Mouse (Mus musculus): Measurements from ENCODE around the gene Bmpr1b.

Gene Bmpr1b

DNA sequence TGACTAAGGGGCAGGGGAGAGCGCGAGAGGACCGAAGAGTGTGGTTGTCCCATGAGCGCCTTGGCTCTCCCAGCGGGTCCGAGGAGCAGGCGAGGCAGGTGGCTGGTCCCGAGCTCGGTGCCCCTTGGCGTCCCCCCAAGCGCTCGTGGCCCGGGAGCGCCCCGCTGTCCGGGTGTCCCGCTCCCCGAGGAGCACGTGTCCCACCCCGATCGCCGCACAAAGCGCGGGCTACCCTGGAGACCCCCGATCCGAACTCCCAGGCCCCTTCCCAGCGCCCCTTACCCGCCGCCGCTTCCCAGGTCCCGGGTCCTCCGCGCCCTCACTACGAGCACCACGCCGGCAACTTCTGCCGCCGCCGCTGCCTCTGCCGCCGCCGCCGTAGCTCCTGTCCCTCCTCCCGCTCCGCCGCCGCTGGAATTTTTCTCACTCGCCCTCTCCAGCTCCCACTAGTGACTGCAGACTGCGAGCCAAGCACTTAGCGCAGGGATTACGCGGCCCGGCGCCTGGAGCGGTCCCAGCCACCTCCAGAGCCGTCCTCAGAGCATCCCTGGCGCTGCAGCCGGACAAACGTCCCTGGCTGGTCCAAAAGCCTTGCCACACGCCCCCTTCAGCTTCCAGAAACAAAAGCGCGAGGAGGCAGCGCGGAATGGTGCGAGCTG lies at the start of gene Bmpr1b:
TSS of gene Bmpr1b (minus strand) at position 563 of the 659 bp plus-strand sequence.
- peak; percentile 91 for DNase-seq

DNA sequence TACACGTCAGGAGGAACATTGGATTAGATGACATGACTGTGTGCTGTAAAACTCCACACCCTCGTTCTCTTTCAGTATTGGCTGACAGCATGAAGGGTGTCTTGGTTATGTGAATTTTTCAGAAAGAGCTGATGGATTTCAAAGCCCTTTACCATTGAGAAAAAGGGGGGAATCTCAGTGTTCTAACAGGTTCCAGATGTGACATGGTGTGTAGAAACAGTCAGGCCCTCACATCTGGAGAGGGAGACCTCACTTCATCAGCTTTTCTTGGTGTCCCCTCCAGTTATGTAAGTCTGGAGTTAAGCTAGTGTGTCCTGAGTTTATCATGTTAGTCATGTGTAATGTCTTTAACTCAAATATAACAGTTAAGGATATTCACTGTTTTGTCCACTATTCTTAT lies 43.6 kb upstream of the Bmpr1b start:
- DNase-seq, result peak; percentile 19

DNA sequence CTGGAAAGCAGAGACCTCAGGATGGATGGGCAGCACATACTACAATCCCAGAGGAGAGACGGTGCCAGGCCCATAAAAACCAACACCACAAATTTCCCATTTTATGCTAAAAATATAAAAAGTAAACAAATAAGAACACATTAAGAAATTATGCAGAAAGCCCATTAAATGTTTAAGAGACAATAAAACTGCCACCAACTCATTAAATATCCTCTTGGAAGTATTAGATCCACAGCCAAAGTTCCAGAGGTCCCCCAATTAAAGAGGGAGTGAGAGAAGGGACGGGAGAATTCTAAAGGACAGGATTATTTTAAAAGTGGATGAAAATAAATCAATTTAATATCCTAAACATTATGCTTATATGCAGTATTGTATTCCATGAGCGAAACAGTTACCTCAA lies 43.0 kb upstream of the Bmpr1b start:
- DNase-seq, result peak; percentile 34

DNA sequence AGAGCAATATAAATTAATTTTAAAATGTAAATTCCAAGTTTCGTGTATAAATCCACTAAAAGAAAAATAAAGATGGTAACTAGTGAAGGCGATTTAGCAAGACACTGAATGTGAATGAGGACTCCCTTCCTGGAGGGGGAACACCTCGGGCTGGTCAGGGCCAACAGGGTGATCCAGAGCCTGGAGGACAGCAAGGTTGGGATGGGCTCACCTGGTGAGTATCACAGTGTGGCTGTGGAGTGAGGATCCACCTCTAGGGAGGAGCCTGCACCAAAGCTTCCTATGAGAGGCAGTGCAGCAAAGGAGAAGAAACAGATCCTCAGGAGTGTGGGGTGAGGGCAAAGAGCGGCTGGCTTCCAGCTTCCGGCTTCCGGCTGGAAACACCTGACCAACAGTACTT lies 40.8 kb upstream of the Bmpr1b start:
- peak; percentile 37 for DNase-seq

DNA sequence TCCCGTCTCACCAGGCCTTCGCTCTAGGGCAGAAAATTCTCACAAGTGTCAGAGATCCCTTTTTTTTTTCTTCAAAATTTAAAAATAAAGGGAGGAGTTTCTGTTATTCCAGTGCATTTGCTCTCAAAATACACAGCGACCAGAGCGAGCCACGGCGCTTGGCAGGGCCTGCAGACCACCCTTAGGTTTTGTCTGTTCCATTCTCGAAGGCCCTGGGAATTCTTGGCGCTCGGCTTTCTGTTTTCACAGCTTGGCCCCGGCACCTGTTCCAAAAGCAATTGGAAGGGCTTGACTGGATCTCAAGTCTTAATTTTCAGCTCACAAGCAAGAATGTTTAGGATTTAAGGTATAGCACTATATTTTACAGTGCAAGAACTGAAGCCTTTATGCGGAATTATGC lies 39.8 kb upstream of the Bmpr1b start:
- no peak for DNase-seq

DNA sequence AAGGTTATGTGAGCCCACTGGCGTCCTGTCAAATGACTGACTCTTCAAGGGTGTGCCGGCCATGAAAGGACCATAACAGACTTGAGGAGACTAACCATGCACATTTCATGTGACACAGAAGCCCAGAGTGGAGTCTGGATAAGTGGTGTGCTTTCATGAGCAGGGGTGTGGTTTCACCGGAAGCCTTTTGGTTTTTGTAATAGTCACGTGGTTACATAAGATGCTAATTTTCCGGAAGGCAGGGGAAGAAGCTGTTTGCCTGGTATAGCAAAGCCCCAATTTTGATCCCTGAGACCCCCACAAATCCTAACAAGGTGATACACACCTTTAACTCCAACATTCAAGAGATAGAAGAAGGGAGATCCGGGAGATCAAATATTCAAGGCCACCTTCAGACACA lies 38.3 kb upstream of the Bmpr1b start:
- peak; percentile 61 for DNase-seq

DNA sequence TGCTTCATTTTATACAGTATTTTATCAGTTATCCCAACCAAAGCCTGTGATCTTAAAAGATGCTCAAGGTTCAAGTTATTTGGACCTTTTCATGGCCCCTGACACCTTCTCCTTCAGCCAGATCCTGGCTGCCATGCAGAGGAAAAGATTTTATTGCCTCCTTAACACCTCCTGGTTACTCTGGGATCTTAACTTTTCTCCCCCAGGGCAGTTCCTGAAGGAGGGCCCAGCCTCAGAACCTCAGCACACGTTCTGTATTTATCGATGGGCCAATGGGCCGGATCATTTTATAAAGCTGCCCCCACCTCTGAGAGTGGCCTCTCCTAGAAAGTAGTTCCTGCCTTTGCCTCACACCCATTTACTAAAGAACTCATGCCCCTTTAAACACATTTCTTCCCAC lies 37.1 kb upstream of the Bmpr1b start:
- DNase-seq, result peak; percentile 62

DNA sequence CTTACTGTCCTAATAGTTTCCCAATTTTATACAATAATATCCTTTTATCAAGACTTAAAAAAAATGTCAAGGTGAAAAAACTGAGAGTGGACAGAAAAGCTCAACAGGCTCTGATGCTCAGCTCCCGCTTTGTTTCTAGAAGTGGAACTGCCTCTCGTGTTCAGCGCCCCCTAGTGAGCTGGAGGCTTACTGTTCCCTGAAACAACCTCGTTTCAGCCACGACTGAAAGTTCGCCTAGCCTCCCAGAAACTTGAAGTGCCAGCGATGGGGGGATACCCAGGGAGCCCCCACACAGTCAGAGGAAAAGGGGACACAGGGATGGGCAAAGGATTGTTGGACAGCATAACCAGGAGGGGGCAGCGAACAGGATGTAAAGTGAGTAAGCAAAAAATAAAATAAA lies 26.9 kb upstream of the Bmpr1b start:
- DNase-seq, result peak; percentile 62

DNA sequence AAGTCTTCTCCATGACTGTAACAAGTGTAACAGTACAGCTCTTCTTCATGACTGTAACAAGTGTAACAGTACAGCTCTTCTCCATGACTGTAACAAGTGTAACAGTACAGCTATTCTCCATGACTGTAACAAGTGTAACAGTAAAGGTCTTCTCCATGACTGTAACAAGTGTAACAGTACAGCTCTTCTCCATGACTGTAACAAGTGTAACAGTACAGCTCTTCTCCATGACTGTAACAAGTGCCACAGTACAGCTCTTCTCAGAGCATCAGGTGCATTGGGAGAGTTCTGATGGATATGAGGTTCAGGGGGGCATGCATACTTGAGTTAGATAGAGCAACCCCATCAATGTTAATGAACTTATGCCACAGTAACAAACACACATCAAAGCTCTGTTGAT lies 22.4 kb upstream of the Bmpr1b start:
- peak; percentile 8 for DNase-seq

DNA sequence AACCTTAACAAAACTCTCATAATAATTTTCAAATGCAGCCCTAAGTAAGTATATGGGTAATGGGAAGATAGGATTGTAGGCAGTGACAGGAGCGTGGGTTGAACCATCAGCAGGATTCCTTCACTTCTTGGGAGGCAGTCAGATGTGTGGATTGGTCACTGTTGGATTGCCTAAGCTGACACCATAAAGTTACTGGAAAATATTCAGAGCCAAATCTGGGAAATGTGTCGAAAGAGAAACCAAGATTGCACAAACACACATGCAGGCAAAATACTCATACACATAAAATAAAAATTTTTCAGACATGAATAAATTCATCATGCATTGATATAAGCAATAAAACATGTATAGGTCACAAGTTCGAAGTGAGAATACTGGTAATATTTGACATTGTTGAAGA lies 17.3 kb upstream of the Bmpr1b start:
- peak; percentile 39 for DNase-seq

DNA sequence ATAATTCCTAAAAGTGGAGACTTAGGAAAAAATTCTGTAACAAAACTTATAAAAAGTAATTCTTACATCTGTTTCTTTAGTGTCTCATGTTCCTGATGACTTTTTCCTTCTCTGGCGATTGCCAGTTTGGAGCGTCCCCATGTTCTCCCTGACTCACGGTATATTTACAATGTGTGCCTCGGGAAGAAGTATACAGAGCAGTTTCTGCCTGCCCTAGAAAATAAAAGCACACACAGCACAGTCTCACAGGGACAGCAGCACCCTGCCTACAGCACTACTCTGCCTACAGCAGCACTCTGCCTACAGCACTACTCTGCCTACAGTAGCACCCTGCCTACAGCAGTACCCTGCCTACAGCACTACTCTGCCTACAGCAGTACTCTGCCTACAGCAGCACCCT lies 4.8 kb upstream of the Bmpr1b start:
- peak; percentile 48 for DNase-seq

DNA sequence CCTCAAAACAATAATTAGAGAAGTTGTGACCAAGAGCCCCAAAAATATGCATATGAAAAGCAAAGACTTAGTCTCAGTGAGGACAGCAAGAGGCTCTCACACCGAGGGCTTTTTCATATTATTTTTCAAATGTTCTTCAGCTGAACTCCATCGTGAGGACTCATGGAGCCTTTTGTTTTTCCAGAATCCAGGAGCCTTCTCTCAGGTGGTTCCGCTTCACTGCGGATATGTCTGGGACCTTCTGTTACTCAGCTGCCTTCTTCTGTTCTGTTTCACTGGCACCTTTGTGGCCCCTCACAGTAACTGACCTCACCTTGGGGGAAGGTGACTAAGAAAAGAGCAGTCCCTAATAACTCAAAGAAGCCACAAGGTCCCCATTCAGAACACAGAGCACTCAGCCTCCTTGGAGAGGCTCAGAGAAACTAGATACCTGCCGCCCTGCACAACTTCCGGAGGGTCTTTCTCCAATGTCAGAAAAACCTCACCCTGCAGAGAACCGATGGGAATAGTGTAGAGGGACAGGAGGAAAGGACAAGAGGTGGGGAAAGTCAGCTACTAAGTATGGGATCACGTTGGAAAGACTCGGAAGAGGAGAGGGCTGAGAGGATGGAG lies 868 bp downstream of the Bmpr1b start:
- DNase-seq, result no peak

DNA sequence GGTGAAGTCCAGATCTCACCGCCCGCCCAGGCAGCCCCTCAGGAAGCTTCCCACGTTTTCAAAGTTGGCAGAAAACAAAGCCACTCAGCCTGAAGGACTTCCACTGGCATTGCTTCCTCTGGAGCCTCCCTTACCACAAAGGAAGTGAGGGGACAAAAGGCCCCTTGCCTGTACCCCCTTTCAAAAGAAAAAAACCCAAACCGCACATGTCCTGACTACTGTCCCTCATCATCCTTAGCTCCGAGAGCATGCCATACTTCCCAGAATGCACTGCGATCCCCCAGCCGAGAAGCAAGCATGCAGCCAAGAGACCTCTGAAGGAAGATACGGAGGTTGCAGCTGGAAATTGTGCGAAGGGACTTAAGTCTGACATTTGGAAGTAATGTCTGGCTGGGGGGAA lies 4.2 kb downstream of the Bmpr1b start:
- DNase-seq, result peak; percentile 76

DNA sequence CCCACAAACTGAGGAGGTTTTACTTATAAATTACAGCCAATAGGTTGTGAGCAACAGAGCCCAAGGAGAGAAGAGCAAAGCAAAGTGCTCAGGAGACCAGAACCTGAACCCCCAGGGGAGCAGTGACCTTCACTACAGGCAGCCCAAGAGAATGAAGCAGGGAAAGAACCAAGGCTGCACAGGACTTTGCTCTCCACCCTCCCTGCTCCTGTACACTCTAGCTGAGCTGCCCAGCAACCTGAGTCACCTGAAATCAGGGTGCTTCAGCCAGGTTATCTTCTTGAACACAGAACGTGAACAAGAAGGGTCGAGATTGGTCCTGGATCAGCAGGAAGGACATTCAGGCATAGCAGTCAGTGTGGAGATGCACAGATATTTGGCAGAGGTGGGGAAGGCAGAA lies 5.3 kb downstream of the Bmpr1b start:
- peak; percentile 36 for DNase-seq

DNA sequence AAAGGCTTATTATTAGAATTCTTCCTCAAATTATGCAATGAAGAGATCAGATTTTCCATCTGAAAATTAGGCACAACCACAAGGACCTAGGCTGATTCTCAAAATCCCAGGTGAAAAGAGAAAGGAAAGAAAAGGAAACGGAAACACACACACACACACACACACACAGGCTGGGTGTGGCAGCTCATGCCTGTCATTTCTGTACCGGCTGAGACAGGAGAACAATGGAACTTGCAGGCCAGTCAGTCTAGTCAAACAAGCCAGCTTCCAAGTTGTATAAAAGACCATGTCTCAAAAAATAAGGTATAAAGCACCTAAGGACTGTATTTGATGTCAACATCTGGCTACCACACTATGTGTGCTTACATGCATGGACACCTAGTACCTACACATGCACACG lies 7.8 kb downstream of the Bmpr1b start:
- DNase-seq, result no peak

DNA sequence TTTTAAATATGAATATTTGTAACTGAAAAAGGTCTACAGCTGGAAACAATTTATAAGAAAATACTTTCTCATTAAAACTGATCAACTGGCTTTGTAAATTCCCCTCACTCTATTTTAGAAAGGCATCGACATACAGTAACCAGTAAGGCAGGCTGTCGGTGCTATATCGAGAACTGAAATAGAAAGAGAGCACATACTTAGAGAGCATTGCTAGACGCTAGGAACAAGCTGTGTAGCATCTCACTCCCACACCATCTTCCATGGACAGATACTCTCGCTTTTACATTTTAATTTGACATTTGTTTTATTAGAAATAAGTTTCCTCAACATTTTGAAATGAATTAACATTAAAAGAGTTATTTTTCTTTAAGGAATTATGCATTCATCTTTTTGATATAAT lies 17.2 kb downstream of the Bmpr1b start:
- peak; percentile 15 for DNase-seq

DNA sequence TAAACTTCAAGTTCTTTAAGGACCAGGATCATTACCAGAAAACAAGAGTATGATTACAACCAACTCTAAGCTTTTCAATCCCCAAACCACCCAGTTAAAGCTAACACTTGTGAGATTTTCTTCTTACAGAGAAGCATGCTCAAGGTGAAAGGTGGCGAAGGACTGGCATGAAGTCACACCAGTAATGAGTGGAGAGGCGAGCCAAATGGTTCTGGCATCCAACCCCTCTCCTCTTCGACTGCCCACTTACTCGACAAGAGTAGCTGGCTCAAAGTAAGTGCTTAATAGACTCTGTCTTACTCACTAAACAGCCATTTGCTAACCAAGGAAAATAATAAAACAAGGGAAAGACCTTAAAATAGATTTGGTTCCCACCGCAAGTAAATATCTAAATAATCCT lies 30.4 kb downstream of the Bmpr1b start:
- no peak for DNase-seq

DNA sequence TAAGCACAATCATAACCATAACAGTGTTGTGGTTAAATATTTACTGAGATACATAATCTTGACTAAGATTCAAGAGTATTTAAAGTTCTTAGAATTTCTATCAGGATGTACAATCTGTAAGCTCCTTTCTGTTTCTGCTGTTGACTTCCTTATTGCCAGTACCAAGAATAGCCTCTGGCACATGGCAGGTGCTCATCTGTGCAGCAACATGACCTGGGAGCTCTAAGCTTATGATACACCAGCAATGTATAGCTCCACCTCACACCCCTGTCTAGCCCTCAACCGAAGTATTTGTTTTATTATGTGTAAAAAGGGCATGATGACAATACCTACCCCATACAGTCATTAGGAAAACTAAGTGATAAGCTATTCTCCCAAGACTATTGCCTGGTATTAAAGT lies 42.8 kb downstream of the Bmpr1b start:
- no peak for DNase-seq

DNA sequence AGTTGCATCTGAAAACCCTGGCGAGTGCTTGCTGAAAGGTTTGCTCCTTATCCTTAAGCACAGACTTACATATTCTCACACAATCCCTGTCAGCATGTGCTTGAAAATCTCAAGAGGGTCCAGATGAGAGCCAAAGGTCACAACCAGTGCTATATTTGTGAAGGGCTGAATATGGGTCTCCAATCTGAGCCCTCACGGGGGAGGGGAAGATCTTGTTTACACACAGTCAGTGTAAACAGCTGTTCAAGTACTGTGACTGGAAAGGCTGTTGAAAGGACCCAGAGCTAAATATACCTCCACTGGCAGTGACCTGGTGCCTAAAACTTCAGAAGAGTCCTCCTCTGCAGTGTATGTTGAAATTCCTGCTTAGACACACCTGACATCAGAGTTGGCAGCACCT lies 43.7 kb downstream of the Bmpr1b start:
- DNase-seq, result peak; percentile 94

DNA sequence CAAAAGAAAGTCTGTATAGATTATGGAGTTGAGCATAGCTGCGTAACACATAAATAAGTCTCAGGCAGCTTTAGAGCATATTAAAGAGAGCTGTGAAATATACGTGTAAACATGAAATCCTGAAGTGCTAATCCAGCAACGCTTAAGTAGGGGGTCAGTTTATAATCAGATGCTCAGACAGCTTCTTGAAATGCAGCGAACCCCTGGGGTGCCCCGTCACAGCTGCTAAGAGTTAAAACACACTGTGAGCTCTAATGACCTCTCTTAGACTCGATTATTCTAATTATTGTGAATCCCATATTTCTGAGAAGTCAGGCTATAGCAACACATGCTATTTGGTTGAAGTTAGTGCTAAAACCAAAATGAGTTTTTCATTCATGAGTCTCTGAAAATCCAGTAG lies 45.0 kb downstream of the Bmpr1b start:
- DNase-seq, result no peak

DNA sequence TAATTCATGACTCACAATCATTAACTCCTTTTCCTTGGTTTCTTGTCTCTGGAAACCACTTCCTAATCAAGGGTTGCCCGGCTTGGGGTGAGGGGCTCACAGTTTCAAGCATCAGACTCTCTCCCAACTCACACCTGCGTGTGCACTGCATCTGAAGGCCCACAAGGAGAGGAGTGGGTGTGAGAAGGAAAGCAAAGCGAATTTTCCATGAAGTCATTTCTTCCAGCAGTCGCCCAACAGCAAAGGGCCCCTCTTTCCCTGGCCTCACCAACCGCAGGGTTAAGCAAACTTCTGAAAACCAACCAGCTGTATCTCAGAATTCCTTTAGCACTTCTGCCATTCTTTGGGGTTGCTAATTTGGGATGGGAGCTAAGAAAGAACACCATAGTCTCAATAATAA lies 46.8 kb downstream of the Bmpr1b start:
- no peak for DNase-seq

DNA sequence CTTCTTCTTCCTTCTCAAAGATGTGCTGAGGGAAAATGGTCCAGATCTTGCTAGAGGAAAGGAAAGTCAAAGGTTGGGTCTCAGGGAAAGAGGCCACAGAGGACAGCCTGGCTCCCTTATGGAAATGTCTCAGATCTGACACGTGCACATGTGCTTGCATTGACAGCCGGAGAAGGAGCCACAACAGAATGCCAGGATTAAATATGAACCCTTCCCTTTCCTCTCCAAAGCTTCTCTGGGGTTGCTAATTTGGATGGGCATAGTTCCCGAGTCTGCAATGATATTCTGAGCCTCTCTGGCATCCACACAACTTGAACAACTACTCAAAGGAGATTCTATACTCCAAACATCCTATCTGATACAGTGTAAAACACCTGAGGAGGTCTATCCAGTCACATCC lies 48.4 kb downstream of the Bmpr1b start:
- no peak for DNase-seq

DNA sequence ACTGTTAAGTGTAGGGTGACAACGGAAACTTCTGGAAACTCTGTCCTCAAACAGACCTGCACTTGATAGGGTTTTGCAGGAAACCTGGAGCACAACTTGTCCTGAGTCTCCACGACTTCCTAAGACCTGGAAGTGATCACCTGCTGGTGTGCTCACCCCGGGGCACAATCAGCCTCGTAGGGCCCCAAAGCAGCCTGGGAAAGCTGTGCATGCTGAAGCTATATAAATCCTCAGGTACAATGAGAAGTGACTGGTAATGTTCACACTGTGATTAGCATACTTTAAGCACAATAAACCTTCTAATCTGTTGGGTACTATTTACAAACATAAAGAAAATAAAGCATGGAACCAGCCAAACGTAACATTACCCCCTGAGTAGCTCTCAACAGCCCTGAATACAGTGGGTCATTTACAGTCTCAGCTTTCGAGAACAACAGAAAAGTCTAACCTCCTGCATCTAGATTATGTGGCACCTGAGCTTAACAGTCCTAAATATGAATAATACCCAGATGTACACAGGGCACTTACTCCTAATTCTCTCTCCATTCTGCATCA lies 54.4 kb downstream of the Bmpr1b start:
- DNase-seq, result no peak

DNA sequence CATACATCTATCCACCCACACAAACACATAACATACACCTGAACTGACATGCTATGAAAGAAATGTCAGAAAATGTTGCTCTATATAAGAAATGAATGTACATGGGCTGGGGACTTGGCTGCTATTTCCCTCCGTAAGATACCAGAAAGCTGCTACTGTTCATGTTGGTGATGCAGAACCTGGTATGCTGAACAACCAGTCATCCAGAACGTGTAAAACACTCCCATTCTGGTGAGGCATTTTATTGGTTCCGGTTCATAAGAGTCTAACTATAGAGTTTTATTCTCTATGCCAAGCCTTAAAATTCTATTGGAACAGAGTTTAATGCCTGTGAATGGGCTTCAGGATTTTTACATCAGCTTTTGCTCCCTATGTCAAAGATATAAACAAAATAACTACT lies 55.0 kb downstream of the Bmpr1b start:
- no peak for DNase-seq

DNA sequence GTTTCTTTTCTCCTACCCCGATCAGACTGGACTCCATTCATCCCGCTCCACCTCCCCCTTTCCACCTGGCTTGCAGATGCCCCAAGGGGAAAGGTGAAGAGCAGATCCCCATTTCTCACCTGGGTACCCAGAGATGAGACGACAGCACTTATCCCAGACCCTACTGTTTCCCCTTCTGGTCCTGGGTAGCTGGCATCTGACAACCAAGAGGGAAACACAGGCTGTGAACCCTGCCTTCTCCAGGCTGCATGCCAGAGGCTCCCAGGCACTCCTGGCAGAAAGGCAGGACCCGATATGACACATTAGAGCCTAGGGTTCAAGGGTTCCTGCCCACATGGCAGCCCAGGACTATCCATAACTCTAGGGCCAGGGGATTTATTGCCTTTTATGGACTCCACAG lies 56.0 kb downstream of the Bmpr1b start:
- DNase-seq, result no peak

All from heart, adult 11 months (tissue).